Mouse (Mus musculus): ENCODE measurements around the gene Ankrd13d. TPM values are rescaled to one million over a fixed set of nuclear protein-coding genes. Genes with fewer than 3 reads are reported as not detected.

The Ankrd13d gene
- 2.1 and 2.2 TPM in 2 replicates for polyA plus RNA-seq (2014; fragmentation: Nextera tagmentation; extraction: Ambion mirVana)

GRCm38 (mm10) chr19:4282898-4283553 is at the start of gene Ankrd13d:
Gene Ankrd13d, minus strand, starts transcription at chr19:4283137.
- no peaks in the 10 kb centered on the region for H3K9me3 ChIP-seq (replicated peaks; ENCODE audit: control insufficient read depth, low read length)
- peak; percentile 80 for ATAC-seq (replicated peaks; ENCODE audit: insufficient number of reproducible peaks, low FRiP score, low TSS enrichment)
- no peaks in the 10 kb centered on the region for H3K4me1 ChIP-seq (ENCODE audit: control insufficient read depth, insufficient read depth, low read length)
- H3K27me3 ChIP-seq (ENCODE audit: control insufficient read depth, insufficient read depth, low read length): peaks cover 3% of the 10 kb centered on the region
- H3K4me3 ChIP-seq (ENCODE audit: low read depth, low read length): peak within 1 kb of the TSS; percentile 63
- under 1% methylated on average over 43 of the region's 50 CpGs for WGBS (ENCODE audit: insufficient replicate concordance)
- peak within 1 kb of the TSS; percentile 93 for H3K4me2 ChIP-seq
- H3K27ac ChIP-seq (ENCODE audit: low read depth, low read length): no peak within 1 kb of the TSS
- H3K36me3 ChIP-seq (ENCODE audit: control insufficient read depth, insufficient read depth, low read length): peaks cover 20% of the 10 kb centered on the region
- H3K9ac ChIP-seq (ENCODE audit: low read depth, low read length): peak within 1 kb of the TSS; percentile 66

GRCm38 (mm10) chr19:4332653-4333052 is 49.7 kb upstream of the Ankrd13d start:
- peaks cover 24% of the 10 kb centered on the region for H3K4me1 ChIP-seq (ENCODE audit: control insufficient read depth, insufficient read depth, low read length)
- no peaks in the 10 kb centered on the region for H3K9me3 ChIP-seq (replicated peaks; ENCODE audit: control insufficient read depth, low read length)
- no peak for ATAC-seq (replicated peaks; ENCODE audit: insufficient number of reproducible peaks, low FRiP score, low TSS enrichment)
- H3K27me3 ChIP-seq (ENCODE audit: control insufficient read depth, insufficient read depth, low read length): no peaks in the 10 kb centered on the region
- peak overlapping the region; percentile 96 for H3K27ac ChIP-seq (ENCODE audit: low read depth, low read length)
- peak overlapping the region; percentile 78 for H3K9ac ChIP-seq (ENCODE audit: low read depth, low read length)
- H3K36me3 ChIP-seq (ENCODE audit: control insufficient read depth, insufficient read depth, low read length): peaks cover 8% of the 10 kb centered on the region
- H3K4me3 ChIP-seq (ENCODE audit: low read depth, low read length): peak overlapping the region; percentile 72
- WGBS (ENCODE audit: insufficient replicate concordance): 0% methylated on average over 4 of the region's 4 CpGs
- H3K4me2 ChIP-seq: peak overlapping the region; percentile 89

DNA sequence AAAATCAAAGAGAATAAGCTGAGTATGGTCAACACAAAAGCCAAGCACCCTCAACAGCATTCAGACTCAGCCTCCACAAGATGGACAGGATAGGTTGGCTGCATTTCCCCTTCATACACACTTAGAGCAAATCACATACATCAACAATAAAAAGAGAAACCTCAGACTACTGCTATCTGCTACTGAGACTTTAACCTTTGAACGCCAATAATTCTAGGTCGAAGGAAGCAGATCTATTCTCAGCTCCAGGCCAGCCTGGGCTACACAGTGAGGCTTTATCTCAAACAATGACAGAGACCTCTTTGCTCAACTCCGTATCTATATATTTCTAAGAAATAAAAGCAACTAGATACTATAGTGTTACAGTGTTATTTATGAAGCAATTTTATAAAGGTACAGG is 48.3 kb upstream of the Ankrd13d start:
- no peaks in the 10 kb centered on the region for H3K9me3 ChIP-seq (replicated peaks; ENCODE audit: control insufficient read depth, low read length)
- no peaks in the 10 kb centered on the region for H3K27me3 ChIP-seq (ENCODE audit: control insufficient read depth, insufficient read depth, low read length)
- no peak overlapping the region for H3K9ac ChIP-seq (ENCODE audit: low read depth, low read length)
- 80% methylated on average over 3 of the region's 3 CpGs for WGBS (ENCODE audit: insufficient replicate concordance)
- no peak overlapping the region for H3K4me3 ChIP-seq (ENCODE audit: low read depth, low read length)
- no peak overlapping the region; the same call in 1 of the 2 replicates for H3K4me2 ChIP-seq
- peaks cover 12% of the 10 kb centered on the region for H3K36me3 ChIP-seq (ENCODE audit: control insufficient read depth, insufficient read depth, low read length)
- H3K4me1 ChIP-seq (ENCODE audit: control insufficient read depth, insufficient read depth, low read length): peaks cover 24% of the 10 kb centered on the region
- no peak for ATAC-seq (replicated peaks; ENCODE audit: insufficient number of reproducible peaks, low FRiP score, low TSS enrichment)
- H3K27ac ChIP-seq (ENCODE audit: low read depth, low read length): no peak overlapping the region

- Histone ChIP-seq H3K9me3 (replicated peaks; ENCODE audit: control insufficient read depth, low read length) (no peaks in the 10 kb centered on the region), H3K36me3 (ENCODE audit: control insufficient read depth, insufficient read depth, low read length) (peaks cover 17% of the 10 kb centered on the region), H3K4me3 (ENCODE audit: low read depth, low read length) (no peak overlapping the region), H3K27ac (ENCODE audit: low read depth, low read length) (no peak overlapping the region), H3K4me1 (ENCODE audit: control insufficient read depth, insufficient read depth, low read length) (peaks cover 24% of the 10 kb centered on the region), H3K27me3 (ENCODE audit: control insufficient read depth, insufficient read depth, low read length) (no peaks in the 10 kb centered on the region), H3K9ac (ENCODE audit: low read depth, low read length) (no peak overlapping the region), H3K4me2 (no peak overlapping the region)
- WGBS (ENCODE audit: insufficient replicate concordance): 88% methylated on average over 2 of the region's 2 CpGs
- no peak for ATAC-seq (replicated peaks; ENCODE audit: insufficient number of reproducible peaks, low FRiP score, low TSS enrichment)
Measured at GRCm38 (mm10) chr19:4330603-4331002, 47.7 kb upstream of the Ankrd13d start.

- ATAC-seq (replicated peaks; ENCODE audit: insufficient number of reproducible peaks, low FRiP score, low TSS enrichment): no peak
- Histone ChIP-seq H3K4me1 (ENCODE audit: control insufficient read depth, insufficient read depth, low read length) (peaks cover 10% of the 10 kb centered on the region; the same call in 1 of the 2 replicates), H3K36me3 (ENCODE audit: control insufficient read depth, insufficient read depth, low read length) (peaks cover 30% of the 10 kb centered on the region), H3K9me3 (replicated peaks; ENCODE audit: control insufficient read depth, low read length) (no peaks in the 10 kb centered on the region), H3K4me3 (ENCODE audit: low read depth, low read length) (no peak overlapping the region), H3K27ac (ENCODE audit: low read depth, low read length) (no peak overlapping the region), H3K9ac (ENCODE audit: low read depth, low read length) (no peak overlapping the region), H3K4me2 (no peak overlapping the region), H3K27me3 (ENCODE audit: control insufficient read depth, insufficient read depth, low read length) (no peaks in the 10 kb centered on the region)
- WGBS (ENCODE audit: insufficient replicate concordance): 95% methylated on average over 8 of the region's 8 CpGs
Measured at GRCm38 (mm10) chr19:4328737-4329304, 45.9 kb upstream of the Ankrd13d start.

GRCm38 (mm10) chr19:4326881-4327280 is 43.9 kb upstream of the Ankrd13d start:
- H3K9me3 ChIP-seq (replicated peaks; ENCODE audit: control insufficient read depth, low read length): no peaks in the 10 kb centered on the region
- no peak overlapping the region for H3K27ac ChIP-seq (ENCODE audit: low read depth, low read length)
- H3K36me3 ChIP-seq (ENCODE audit: control insufficient read depth, insufficient read depth, low read length): peaks cover 34% of the 10 kb centered on the region
- no peak overlapping the region for H3K4me3 ChIP-seq (ENCODE audit: low read depth, low read length)
- ATAC-seq (replicated peaks; ENCODE audit: insufficient number of reproducible peaks, low FRiP score, low TSS enrichment): no peak
- peaks cover 4% of the 10 kb centered on the region; the same call in 1 of the 2 replicates for H3K4me1 ChIP-seq (ENCODE audit: control insufficient read depth, insufficient read depth, low read length)
- WGBS (ENCODE audit: insufficient replicate concordance): 93% methylated on average over 1 of the region's 1 CpGs
- no peaks in the 10 kb centered on the region for H3K27me3 ChIP-seq (ENCODE audit: control insufficient read depth, insufficient read depth, low read length)
- no peak overlapping the region for H3K9ac ChIP-seq (ENCODE audit: low read depth, low read length)
- no peak overlapping the region for H3K4me2 ChIP-seq

DNA sequence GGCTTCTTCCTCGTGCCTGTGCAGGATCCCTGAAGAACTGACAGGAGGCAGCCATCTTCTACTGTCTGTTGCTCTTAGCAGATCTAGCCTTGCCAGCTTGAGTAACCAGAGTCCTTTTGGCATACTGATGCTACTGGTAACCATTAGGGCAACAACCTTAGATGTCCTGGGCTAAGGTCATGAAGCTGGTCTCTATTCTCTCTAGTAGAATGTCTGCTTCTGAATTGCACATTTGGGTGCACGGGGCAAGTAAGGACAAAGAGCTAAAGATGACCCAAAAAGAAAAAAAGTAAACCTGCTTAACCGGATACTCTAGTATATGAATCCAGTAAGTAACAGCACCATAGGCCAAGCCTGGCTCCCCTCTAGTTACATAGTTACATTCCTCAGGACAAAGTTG is 43.2 kb upstream of the Ankrd13d start:
- ATAC-seq (replicated peaks; ENCODE audit: insufficient number of reproducible peaks, low FRiP score, low TSS enrichment): no peak
- Histone ChIP-seq H3K36me3 (ENCODE audit: control insufficient read depth, insufficient read depth, low read length) (peaks cover 40% of the 10 kb centered on the region), H3K4me3 (ENCODE audit: low read depth, low read length) (no peak overlapping the region), H3K27ac (ENCODE audit: low read depth, low read length) (no peak overlapping the region), H3K27me3 (ENCODE audit: control insufficient read depth, insufficient read depth, low read length) (no peaks in the 10 kb centered on the region), H3K4me1 (ENCODE audit: control insufficient read depth, insufficient read depth, low read length) (no peaks in the 10 kb centered on the region), H3K9me3 (replicated peaks; ENCODE audit: control insufficient read depth, low read length) (no peaks in the 10 kb centered on the region), H3K9ac (ENCODE audit: low read depth, low read length) (no peak overlapping the region), H3K4me2 (no peak overlapping the region)
- WGBS (ENCODE audit: insufficient replicate concordance): 81% methylated on average over 3 of the region's 3 CpGs

DNA sequence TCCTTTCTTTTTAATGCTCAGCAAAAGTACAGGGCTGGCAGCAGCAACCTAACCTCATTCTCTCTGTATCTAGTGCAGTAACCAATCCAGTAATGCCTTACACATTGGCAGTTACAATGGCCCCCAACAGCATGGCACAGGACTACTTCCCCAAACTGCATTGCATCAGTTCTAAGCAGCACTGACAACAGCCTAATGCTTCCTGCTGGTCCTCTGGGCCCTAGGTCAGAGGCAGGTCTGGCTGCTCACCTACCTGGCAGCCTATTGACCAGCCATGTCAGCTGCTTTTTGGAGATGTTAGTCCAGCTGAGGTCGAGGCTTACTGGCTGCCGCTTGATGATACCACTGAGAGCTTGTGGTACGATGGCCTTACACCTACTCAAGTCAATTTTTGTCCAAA is 39.2 kb upstream of the Ankrd13d start:
- H3K9ac ChIP-seq (ENCODE audit: low read depth, low read length): no peak overlapping the region
- H3K4me1 ChIP-seq (ENCODE audit: control insufficient read depth, insufficient read depth, low read length): peaks cover 8% of the 10 kb centered on the region
- no peaks in the 10 kb centered on the region for H3K9me3 ChIP-seq (replicated peaks; ENCODE audit: control insufficient read depth, low read length)
- 95% methylated on average over 3 of the region's 3 CpGs for WGBS (ENCODE audit: insufficient replicate concordance)
- no peak overlapping the region for H3K4me3 ChIP-seq (ENCODE audit: low read depth, low read length)
- peaks cover 59% of the 10 kb centered on the region for H3K36me3 ChIP-seq (ENCODE audit: control insufficient read depth, insufficient read depth, low read length)
- no peak for ATAC-seq (replicated peaks; ENCODE audit: insufficient number of reproducible peaks, low FRiP score, low TSS enrichment)
- no peak overlapping the region for H3K4me2 ChIP-seq
- H3K27ac ChIP-seq (ENCODE audit: low read depth, low read length): no peak overlapping the region
- H3K27me3 ChIP-seq (ENCODE audit: control insufficient read depth, insufficient read depth, low read length): no peaks in the 10 kb centered on the region

DNA sequence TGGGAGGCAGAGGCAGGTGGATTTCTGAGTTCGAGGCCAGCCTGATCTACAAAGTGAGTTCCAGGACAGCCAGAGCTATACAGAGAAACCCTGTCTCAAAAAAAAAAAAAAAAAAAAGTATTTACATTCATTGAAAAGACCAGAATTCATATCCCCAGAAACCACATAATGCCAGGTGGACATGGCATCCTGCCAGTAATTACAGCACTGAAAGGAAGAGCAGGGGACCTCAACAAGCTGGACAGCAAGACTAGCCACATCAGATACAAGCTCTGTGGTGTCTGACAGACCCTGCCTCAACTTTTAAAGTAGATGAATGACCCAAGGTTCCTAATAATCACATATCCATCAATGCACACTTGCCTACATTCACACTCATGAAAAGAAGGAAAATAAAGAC is 38.7 kb upstream of the Ankrd13d start:
- no peak overlapping the region for H3K27ac ChIP-seq (ENCODE audit: low read depth, low read length)
- 100% methylated on average over 1 of the region's 1 CpGs for WGBS (ENCODE audit: insufficient replicate concordance)

More for the DNA sequence above, 38.7 kb upstream of the Ankrd13d start:
- H3K9me3 ChIP-seq (replicated peaks; ENCODE audit: control insufficient read depth, low read length): no peaks in the 10 kb centered on the region
- H3K36me3 ChIP-seq (ENCODE audit: control insufficient read depth, insufficient read depth, low read length): peaks cover 59% of the 10 kb centered on the region
- no peak overlapping the region for H3K4me3 ChIP-seq (ENCODE audit: low read depth, low read length)
- H3K4me1 ChIP-seq (ENCODE audit: control insufficient read depth, insufficient read depth, low read length): peaks cover 8% of the 10 kb centered on the region
- H3K9ac ChIP-seq (ENCODE audit: low read depth, low read length): no peak overlapping the region
- no peaks in the 10 kb centered on the region for H3K27me3 ChIP-seq (ENCODE audit: control insufficient read depth, insufficient read depth, low read length)
- ATAC-seq (replicated peaks; ENCODE audit: insufficient number of reproducible peaks, low FRiP score, low TSS enrichment): no peak
- H3K4me2 ChIP-seq: no peak overlapping the region

Measured in heart, embryonic 11.5 days (tissue).